ENCODE assay signal across 12 mouse cellular contexts in genomic region chr11:117254161-117255107, GRCm38 (mm10). TPM values are rescaled to one million over a fixed set of nuclear protein-coding genes. Genes with fewer than 3 reads are reported as not detected.
A peak's percentile ranks its signal among the peaks of the same experiment; 100 is the strongest.
DNase-seq lines count a peak whose midpoint lies in the region; ATAC-seq lines count a peak whose summit lies in the region.
"Had no signal": no experiment of that assay in that cellular context is flagged by ENCODE, and none has a peak within 500 bp of the region (broad histone marks: within the 10 kb centered on the region; RNA-seq: fewer than 3 reads in every experiment).

No protein-coding gene starts in this region.

- peaks cover 45% of the 10 kb centered on the region for H3K4me1 ChIP-seq in forebrain, embryonic 10.5 days
- H3K4me1 ChIP-seq in forebrain, embryonic 13.5 days: peaks cover 19% of the 10 kb centered on the region

- no peaks in the 10 kb centered on the region for H3K27me3 ChIP-seq in forebrain, embryonic 10.5 days (ENCODE audit: poor library complexity, severe bottlenecking)
- no peaks in the 10 kb centered on the region for H3K27me3 ChIP-seq in forebrain, embryonic 13.5 days

- WGBS in forebrain, embryonic 10.5 days: 76% methylated on average over 18 of the region's 18 CpGs
- WGBS in forebrain, embryonic 13.5 days: 58% methylated on average over 18 of the region's 18 CpGs

- H3K4me3 ChIP-seq in forebrain, embryonic 10.5 days: no peak overlapping the region
- H3K4me3 ChIP-seq in forebrain, embryonic 13.5 days: no peak overlapping the region

- peak overlapping the region; percentile 22; the same call in 1 of the 2 replicates for H3K27ac ChIP-seq in forebrain, embryonic 10.5 days
- no peak overlapping the region for H3K27ac ChIP-seq in forebrain, embryonic 13.5 days

- H3K9ac ChIP-seq in forebrain, embryonic 13.5 days: no peak overlapping the region

- H3K4me2 ChIP-seq in forebrain, embryonic 13.5 days: no peak overlapping the region

- no peaks in the 10 kb centered on the region for H3K36me3 ChIP-seq in forebrain, embryonic 10.5 days (replicated peaks)
- H3K36me3 ChIP-seq in forebrain, embryonic 13.5 days (ENCODE audit: poor library complexity, severe bottlenecking): no peaks in the 10 kb centered on the region

- H3K9me3 ChIP-seq in forebrain, embryonic 10.5 days: no peaks in the 10 kb centered on the region
- H3K9me3 ChIP-seq in forebrain, embryonic 13.5 days (replicated peaks): no peaks in the 10 kb centered on the region

- DNase-seq in forebrain, embryonic 10.5 days (ENCODE audit: extremely low spot score, low spot score): no peak
- DNase-seq in kidney, postnatal 10 days: peak; percentile 50
- DNase-seq in kidney, adult 11 months: no peak
- DNase-seq in thymus, postnatal 4 days: peak; percentile 37
- DNase-seq in thymus, postnatal 0 days (ENCODE audit: low spot score): no peak
- no peak for DNase-seq in thymus, postnatal 14 days
- DNase-seq: adrenal gland, postnatal 14 days; cerebellum, adult 11-12 months; kidney, adult 18-20 months; lung, postnatal 14 days had no signal

- no peak for ATAC-seq in forebrain, embryonic 13.5 days
- no peak for ATAC-seq in megakaryocyte-erythroid progenitor cell, adult 5-6 weeks (replicated peaks; ENCODE audit: low FRiP score, low TSS enrichment, poor library complexity, severe bottlenecking)

RNA-seq across cellular contexts. Expression of gene Sept9, which starts 55.0 kb away (rescaled TPM):
- 206 and 211 TPM in 2 replicates for polyA plus RNA-seq in forebrain, embryonic 10.5 days (2016; fragmentation: Nextera tagmentation; extraction: Ambion mirVana)
- 142 and 148 TPM in 2 replicates for polyA plus RNA-seq in forebrain, embryonic 13.5 days (2015; fragmentation: Nextera tagmentation; extraction: Ambion mirVana)
- polyA plus RNA-seq in thymus, postnatal 0 days (2015; fragmentation: Nextera tagmentation; extraction: Ambion mirVana): 220 and 222 TPM in 2 replicates
- total RNA-seq in megakaryocyte-erythroid progenitor cell, adult 5-6 weeks (2014; fragmentation: Nextera tagmentation): 41.8 and 46.9 TPM in 2 replicates
- total RNA-seq in megakaryocyte-erythroid progenitor cell, adult 5-6 weeks (2017): 60.5 and 68.2 TPM in 2 replicates

Comparison
In these comparisons a context has a peak if more than half of its experiments do, and no peak if none do; other contexts are left out.
1. DNase-seq: peak in kidney, postnatal 10 days (single experiment) and thymus, postnatal 4 days (single experiment); none in forebrain, embryonic 10.5 days (single experiment), kidney, adult 11 months (single experiment), thymus, postnatal 0 days (single experiment) and thymus, postnatal 14 days (single experiment).